Mouse (Mus musculus) hindbrain, embryonic 11.5 days (tissue): Measurements from ENCODE around the gene Cdca7. TPM values are rescaled to one million over a fixed set of nuclear protein-coding genes. Genes with fewer than 3 reads are reported as not detected.

ENCODE experiments used
- ATAC-seq: fragments of 200-750 bp; cut with Nextera tagmentation; 2 replicates; pipeline ENCODE4 v1.8.0; 2017; ENCODE audit warnings: mild to moderate bottlenecking, moderate TSS enrichment, moderate library complexity; ENCODE audit not compliant: low FRiP score
- DNase-seq: peaks from one replicate; pipeline ENCODE4 v3.0.0-alpha.2; 2015; ENCODE audit warnings: low spot score
- H3K27ac ChIP-seq: fragments of 300-500 bp; sonication (generic); 2 replicates; pipeline ENCODE4 v1.5.1; 2014; ENCODE audit warnings: mild to moderate bottlenecking, low read depth, low read length
- H3K27me3 ChIP-seq: fragments of 300-500 bp; sonication (generic); 2 replicates; pipeline ENCODE4 v1.6.1; 2014; ENCODE audit warnings: mild to moderate bottlenecking, low read length, moderate library complexity, mixed read lengths; ENCODE audit not compliant: control insufficient read depth, insufficient read depth
- H3K36me3 ChIP-seq: fragments of 300-500 bp; sonication (generic); 2 replicates; pipeline ENCODE4 v1.6.1; 2014; ENCODE audit warnings: mild to moderate bottlenecking, low read length, moderate library complexity, mixed read lengths; ENCODE audit not compliant: control insufficient read depth, insufficient read depth
- H3K4me1 ChIP-seq: fragments of 300-500 bp; sonication (generic); replicated peaks from 2 replicates; pipeline ENCODE4 v1.6.1; 2014; ENCODE audit warnings: low read length, mixed read lengths; ENCODE audit not compliant: control insufficient read depth, insufficient read depth
- H3K4me2 ChIP-seq: fragments of 300-500 bp; sonication (generic); replicated peaks from 2 replicates; pipeline ENCODE4 v1.6.1; 2014; ENCODE audit warnings: mild to moderate bottlenecking, low read depth, low read length
- H3K4me3 ChIP-seq: fragments of 300-500 bp; sonication (generic); 2 replicates; pipeline ENCODE4 v1.5.1; 2014; ENCODE audit warnings: low read depth, low read length
- H3K9ac ChIP-seq: fragments of 300-500 bp; sonication (generic); 2 replicates; pipeline ENCODE4 v1.6.1; 2014; ENCODE audit warnings: low read depth, low read length
- H3K9me3 ChIP-seq: fragments of 300-500 bp; sonication (generic); 2 replicates; pipeline ENCODE4 v1.6.1; 2016; ENCODE audit warnings: low read length; ENCODE audit not compliant: control insufficient read depth
- WGBS: fragments of 180-500 bp; shearing (Covaris S2); extraction: QIAGEN DNeasy Blood & Tissue Kit; methylation state at CpG from one replicate; pipeline ENCODE4 v1.1.7; 2014; 5-methylcytosine and 5-hydroxymethylcytosine counted together
- polyA plus RNA-seq: library from polyadenylated mRNA; unstranded; fragments of >200 nt; fragmentation: Nextera tagmentation; extraction: Ambion mirVana; gene quantifications from 2 replicates; pipeline ENCODE4 v1.2.1, GENCODE M21; 2014

The Cdca7 gene
- polyA plus RNA-seq, 1 experiment from 2014 or later: 156 TPM

DNA sequence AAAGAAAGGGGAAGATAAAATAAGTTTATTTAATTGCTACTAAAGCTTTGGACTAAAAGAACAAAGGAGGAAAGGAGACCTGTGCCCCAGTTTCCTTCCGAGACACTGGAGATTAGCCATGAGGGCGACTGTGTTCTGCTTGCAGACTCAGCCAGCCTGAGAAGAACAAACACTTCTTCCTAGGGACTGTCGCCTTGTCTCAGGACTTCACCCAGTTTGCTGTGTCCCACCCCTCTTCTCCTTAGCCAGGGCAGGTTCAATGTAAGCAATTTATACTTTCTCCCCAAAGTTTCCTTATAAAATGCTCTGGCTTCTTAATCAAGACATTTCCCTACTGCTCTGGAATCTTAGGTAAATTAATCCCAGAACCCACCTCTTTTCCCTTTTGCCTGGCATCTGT, 22.4 kb upstream of the Cdca7 start:
- Histone ChIP-seq H3K27ac (no peak overlapping the region), H3K36me3 (no peaks in the 10 kb centered on the region), H3K4me1 (no peaks in the 10 kb centered on the region), H3K27me3 (no peaks in the 10 kb centered on the region), H3K9me3 (no peaks in the 10 kb centered on the region), H3K9ac (no peak overlapping the region), H3K4me2 (no peak overlapping the region), H3K4me3 (no peak overlapping the region)
- 50% methylated on average over 3 of the region's 3 CpGs for WGBS
- DNase-seq: no peak
- no peak for ATAC-seq

DNA sequence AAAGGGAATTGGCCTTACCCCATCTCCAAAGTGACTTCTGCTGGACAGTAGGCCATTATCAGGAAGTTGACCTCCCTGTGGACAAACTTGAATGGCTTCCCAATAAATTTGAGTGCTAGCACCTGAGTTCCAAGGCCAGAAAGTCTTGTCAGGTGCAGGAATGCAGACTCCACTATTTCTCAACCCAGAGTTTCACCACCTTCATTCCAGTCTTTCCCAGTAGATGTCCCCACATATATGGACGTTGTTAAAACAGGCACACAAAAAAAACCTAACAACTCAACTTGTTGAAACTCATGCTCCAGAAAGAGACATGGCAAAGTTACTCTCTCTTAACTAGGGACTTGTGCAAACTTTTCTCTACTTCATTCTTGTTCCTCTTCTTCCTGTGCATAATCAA, 19.8 kb upstream of the Cdca7 start:
- Histone ChIP-seq H3K27me3 (no peaks in the 10 kb centered on the region), H3K4me1 (no peaks in the 10 kb centered on the region), H3K9me3 (no peaks in the 10 kb centered on the region), H3K9ac (no peak overlapping the region), H3K36me3 (no peaks in the 10 kb centered on the region), H3K4me3 (no peak overlapping the region), H3K27ac (no peak overlapping the region), H3K4me2 (no peak overlapping the region)
- DNase-seq (no peak), ATAC-seq (no peak)
- WGBS: 76% methylated on average over 1 of the region's 1 CpGs

GRCm38 (mm10) chr2:72464376-72465014, 11.5 kb upstream of the Cdca7 start:
- H3K27ac ChIP-seq: no peak overlapping the region
- DNase-seq: no peak
- H3K27me3 ChIP-seq: no peaks in the 10 kb centered on the region
- no peak for ATAC-seq
- H3K4me2 ChIP-seq: no peak overlapping the region
- no peak overlapping the region for H3K4me3 ChIP-seq
- H3K36me3 ChIP-seq: no peaks in the 10 kb centered on the region
- H3K9ac ChIP-seq: no peak overlapping the region
- H3K9me3 ChIP-seq: no peaks in the 10 kb centered on the region
- no peaks in the 10 kb centered on the region for H3K4me1 ChIP-seq
- WGBS: 79% methylated on average over 7 of the region's 7 CpGs

DNA sequence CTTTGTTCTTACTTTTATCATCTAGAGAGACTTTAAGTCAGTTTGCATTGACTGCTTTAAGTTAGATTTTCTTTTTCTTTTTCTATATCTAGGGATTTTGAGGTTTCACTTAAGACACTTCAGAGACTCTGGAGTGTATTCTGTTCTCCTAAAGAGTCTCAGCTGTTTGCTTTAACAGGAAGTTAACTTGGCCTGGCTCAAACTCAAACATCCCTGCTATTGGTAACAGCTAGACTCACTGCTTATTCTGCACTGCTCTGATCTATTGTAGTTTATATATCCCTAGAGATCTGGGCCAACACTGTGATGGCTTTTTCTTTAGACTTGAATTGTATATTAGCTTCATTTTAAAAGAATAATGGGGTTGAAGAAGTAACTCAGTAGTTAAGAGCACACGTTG, 8.4 kb upstream of the Cdca7 start:
- WGBS: 89% methylated on average over 1 of the region's 1 CpGs
- Histone ChIP-seq H3K36me3 (no peaks in the 10 kb centered on the region), H3K4me3 (no peak overlapping the region), H3K27me3 (no peaks in the 10 kb centered on the region), H3K4me1 (no peaks in the 10 kb centered on the region), H3K9me3 (no peaks in the 10 kb centered on the region), H3K27ac (no peak overlapping the region), H3K9ac (no peak overlapping the region), H3K4me2 (no peak overlapping the region)
- ATAC-seq: no peak
- DNase-seq: no peak

GRCm38 (mm10) chr2:72471415-72472070, 4.4 kb upstream of the Cdca7 start:
- no peaks in the 10 kb centered on the region for H3K9me3 ChIP-seq
- no peak for ATAC-seq
- H3K27me3 ChIP-seq: no peaks in the 10 kb centered on the region
- no peak for DNase-seq
- H3K9ac ChIP-seq: no peak overlapping the region
- H3K4me3 ChIP-seq: no peak overlapping the region
- H3K4me1 ChIP-seq: no peaks in the 10 kb centered on the region
- 72% methylated on average over 16 of the region's 16 CpGs for WGBS
- no peak overlapping the region for H3K27ac ChIP-seq
- H3K4me2 ChIP-seq: no peak overlapping the region
- no peaks in the 10 kb centered on the region for H3K36me3 ChIP-seq

DNA sequence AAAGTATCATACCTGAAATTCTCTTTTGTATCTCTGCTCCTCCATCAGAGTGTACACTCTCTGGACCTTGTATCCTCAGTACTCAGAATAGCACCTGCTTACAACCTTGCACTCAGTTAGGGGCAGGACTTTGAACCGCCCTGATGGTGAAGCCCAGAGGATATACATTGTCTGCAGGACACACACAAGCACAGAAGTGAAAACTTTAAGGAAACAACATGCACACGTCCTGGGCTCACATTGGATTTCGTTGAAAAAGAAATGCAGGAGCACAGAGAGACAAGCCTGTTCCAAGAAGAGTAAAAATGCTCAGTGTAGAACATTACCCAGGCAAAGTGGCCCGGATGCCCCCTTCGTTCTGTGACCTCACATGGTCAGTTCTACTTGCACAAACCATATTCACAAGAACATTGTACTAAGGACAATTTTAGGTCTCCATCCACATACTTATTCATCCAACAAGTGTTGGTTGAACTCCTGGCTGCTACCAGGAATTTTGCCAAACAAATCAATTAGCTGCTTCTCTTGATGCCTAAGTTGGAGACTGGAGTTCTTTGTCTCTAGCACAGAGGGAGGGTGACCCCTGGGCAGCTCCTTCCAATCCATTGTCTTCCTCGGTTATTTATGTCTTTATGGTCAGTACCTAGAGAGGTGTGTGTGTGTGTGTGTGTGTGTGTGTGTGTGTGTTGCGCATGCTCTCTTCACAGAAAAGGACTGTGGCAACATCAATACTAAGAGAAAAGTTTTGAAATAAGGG, 1.2 kb upstream of the Cdca7 start:
- 26% methylated on average over 7 of the region's 7 CpGs for WGBS
- Histone ChIP-seq H3K27me3 (no peaks in the 10 kb centered on the region), H3K4me1 (no peaks in the 10 kb centered on the region; the same call in 1 of the 2 replicates), H3K9me3 (no peaks in the 10 kb centered on the region), H3K36me3 (no peaks in the 10 kb centered on the region), H3K9ac (no peak overlapping the region), H3K4me3 (no peak overlapping the region; the same call in 1 of the 2 replicates), H3K27ac (no peak overlapping the region), H3K4me2 (no peak overlapping the region; the same call in 1 of the 2 replicates)
- ATAC-seq: no peak
- DNase-seq: peak; percentile 35

DNA sequence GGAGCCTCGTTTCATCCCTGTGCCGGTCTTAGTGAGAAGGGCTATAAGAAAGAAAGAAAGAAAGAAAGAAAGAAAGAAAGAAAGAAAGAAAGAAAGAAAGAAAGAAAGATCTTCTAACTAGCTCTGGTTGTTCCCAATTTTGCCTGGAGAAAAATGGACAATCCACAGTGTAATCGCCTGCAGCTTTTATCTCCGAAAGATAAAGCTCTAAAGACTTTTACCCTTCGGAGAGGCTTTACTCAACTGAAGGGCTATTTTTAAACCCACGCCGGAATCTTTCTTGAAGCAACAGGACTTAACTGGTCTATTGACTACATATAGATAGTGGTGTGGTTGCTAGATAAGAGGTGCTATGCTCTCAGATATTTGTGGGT, 549 bp upstream of the Cdca7 start:
- DNase-seq (no peak), ATAC-seq (no peak)
- Histone ChIP-seq H3K4me2 (peak overlapping the region; percentile 45), H3K27ac (no peak overlapping the region), H3K27me3 (no peaks in the 10 kb centered on the region), H3K4me3 (peak overlapping the region; percentile 89), H3K4me1 (no peaks in the 10 kb centered on the region; the same call in 1 of the 2 replicates), H3K9ac (peak overlapping the region; percentile 83), H3K36me3 (no peaks in the 10 kb centered on the region), H3K9me3 (no peaks in the 10 kb centered on the region)
- under 1% methylated on average over 7 of the region's 7 CpGs for WGBS

DNA sequence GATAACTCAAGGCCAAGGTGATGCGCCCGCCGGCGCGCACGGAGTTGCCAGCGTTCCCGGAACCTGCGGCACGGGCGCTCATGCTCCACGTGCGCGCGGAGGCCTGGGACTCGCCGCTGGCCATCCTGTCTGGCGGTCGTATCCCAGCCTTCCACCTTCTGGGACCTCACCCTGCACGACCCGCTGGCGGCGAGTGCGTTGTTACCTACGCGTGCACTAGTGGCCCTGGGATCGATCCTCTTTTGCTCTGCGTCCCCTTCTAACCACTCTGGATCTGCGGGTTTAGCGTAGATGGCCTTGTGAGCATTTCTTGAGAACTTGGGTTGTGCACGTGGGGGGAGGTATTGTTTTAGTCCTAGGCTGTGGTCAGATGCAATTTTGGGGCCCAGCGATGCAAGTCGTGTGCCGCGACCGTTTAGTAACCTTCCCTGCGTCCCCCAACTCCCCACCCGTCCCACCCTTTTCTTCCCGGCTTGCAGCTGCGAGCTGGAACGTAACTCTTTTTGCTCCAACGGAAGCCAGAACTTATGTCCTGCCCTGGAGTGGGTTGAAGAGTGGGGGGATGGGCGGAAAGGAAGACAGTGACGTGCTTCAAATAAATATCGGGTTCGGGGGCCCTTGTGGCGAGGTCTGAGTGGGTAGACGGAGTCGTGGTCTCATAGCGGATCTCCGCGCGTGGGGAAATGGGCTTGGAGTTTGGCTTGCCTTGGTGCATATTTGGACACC, 690 bp downstream of the Cdca7 start:
- peak; percentile 78 for ATAC-seq

More for the DNA sequence above, 690 bp downstream of the Cdca7 start:
- peak; percentile 70 for DNase-seq
- Histone ChIP-seq H3K27ac (peak overlapping the region; percentile 72), H3K9me3 (no peaks in the 10 kb centered on the region), H3K36me3 (no peaks in the 10 kb centered on the region), H3K27me3 (no peaks in the 10 kb centered on the region), H3K9ac (peak overlapping the region; percentile 83), H3K4me3 (peak overlapping the region; percentile 89), H3K4me2 (peak overlapping the region; percentile 45), H3K4me1 (no peaks in the 10 kb centered on the region; the same call in 1 of the 2 replicates)
- under 1% methylated on average over 53 of the region's 53 CpGs for WGBS
